Mouse (Mus musculus) inflammation-experienced regulatory T-cells, adult 16 weeks (primary cell): ENCODE results near the gene Tfr2. TPM values are rescaled to one million over a fixed set of nuclear protein-coding genes. Genes with fewer than 3 reads are reported as not detected.

Source experiments
- polyA plus RNA-seq: library from polyadenylated mRNA; unstranded; fragments of 100-300 nt; shearing (Covaris generic); gene quantifications from one replicate; pipeline ENCODE4 v1.2.1, GENCODE M21; 2017

The Tfr2 gene
- polyA plus RNA-seq = 0.39 TPM

GRCm38 (mm10) chr5:137569665-137570064, at the start of gene Tfr2:
Tfr2 (plus strand) TSS chr5:137569840.

DNA sequence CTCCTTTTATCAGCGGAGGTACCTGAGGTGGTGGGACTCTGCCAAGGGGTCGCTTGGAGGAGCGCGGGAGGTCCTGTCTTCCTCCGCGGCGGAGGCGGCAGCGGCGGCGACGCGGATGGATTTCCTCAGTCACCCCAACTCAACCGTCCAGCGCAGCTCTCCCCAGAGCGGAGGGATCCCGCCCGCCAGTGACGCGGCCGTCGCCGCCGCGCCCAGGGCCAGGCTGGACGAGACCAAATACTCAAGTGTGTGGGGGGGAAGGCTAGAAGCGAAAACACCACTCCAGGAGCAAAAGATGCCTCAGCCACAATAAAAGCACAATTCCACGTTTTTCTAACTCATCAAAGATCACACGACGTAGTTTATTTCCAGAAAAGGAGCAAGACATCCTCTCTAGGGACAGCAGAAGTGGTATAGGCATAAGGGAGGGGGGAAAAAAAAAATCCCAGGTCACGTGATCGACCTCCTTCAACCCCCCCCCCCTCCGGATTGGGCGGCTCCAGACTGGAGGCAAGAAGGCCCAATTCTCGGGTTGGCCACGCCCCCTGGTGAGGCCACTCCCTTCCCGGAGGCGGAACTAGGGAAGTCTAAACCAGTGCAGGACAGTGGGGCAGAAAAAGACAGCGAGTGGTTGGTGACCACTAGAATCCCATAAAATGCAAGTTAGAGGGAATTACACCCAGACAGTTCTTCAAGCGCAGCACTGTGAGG, 36.4 kb upstream of the Tfr2 start, which contains the start of the genes Epo and Gnb2:
Gene Epo (minus strand): TSS at position 126 of the 711 bp plus-strand sequence.
Gene Gnb2 (minus strand): TSS at position 394 of the 711 bp plus-strand sequence.

DNA sequence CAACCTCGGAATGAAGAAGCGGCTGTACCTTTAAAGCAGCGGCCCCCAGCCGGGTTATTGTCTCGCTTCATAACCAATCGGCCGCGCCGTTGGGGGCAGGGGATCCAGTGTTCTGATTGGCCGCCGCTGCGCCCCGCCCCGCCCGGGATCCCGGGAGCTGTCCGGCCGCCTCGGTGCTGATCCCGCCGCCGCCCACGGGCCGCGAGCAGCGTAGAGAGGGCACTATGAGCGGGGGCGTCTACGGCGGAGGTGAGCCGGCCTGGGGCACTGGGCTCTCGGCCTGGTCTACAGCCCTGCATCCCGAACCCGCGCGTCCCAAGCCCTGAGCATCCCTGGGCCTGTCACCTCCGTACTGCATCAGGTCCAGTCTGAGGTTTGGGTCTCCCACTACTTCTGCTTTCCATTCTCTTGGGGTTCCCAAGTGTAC, 16.2 kb upstream of the Tfr2 start, which contains the start of gene Actl6b:
Gene Actl6b (plus strand): TSS at position 107 of the 427 bp plus-strand sequence.

DNA sequence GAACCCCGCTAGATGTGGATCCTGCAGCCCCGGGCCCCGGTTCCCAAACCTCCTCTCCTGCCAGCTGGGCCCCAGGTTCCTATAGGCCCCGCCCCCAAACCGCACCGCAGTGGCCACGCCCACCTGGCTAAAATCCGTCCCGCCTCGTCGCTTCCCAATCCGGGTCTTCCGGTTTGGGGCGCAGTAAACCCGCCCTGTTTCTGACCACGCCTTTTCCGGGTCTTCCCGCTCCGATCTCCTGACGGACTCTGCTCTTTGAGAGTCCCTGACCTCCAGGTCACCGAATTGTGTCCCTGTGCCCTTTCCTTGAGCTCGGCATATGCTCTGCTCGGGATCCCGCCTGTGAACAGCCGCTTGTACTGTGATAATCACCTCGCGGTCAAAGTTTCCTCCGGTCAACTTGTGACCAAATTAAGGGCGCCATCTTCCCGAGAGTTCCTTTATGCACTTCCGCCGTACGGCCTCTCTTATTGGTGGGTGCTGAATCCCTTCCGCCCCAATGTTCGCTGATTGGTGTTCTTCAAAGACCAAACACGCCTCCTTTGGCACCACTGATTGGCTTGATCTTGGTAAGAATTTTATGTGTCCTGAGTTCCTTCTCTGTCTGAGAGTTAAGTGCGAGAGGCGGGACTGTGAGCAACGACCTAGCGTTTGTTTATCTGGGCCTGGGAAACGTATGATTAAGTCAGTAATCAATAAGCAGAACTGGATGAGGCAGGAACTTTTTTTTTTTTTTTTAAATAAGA, 31.2 kb downstream of the Tfr2 start, which contains the start of gene Mospd3:
Gene Mospd3 (minus strand): TSS at position 440 of the 746 bp plus-strand sequence.

DNA sequence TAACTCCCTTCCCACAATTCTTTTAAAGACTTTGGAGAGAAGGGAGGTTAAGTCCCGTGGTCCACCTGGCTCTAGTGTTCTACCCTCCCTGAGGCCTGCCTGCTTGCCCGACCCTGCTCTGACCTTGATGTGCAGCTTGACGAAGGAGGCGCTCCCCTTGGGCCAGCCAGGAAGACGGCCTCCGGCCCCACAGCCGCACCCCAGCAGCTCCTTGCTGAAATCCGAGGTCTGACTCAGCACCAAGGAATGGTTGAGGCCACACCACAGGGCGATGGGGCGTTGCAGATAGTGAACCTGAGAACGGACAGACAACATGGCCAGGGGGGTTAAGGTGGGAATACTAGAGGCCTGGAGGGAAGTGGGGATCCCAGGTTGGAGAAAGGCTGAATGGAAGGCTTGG, 43.9 kb downstream of the Tfr2 start, which contains the start of gene Pcolce:
Gene Pcolce (minus strand): TSS at position 235 of the 400 bp plus-strand sequence.

GRCm38 (mm10) chr5:137628498-137629305, 59.1 kb downstream of the Tfr2 start, which contains the start of the genes Fbxo24, Lrch4 and Gm20605:
Fbxo24 (minus strand) TSS chr5:137629002.
Lrch4 (plus strand) TSS chr5:137629121.
Gm20605 (plus strand) TSS chr5:137629175.

Other genes starting within 250 kb of the Tfr2 start
- 28.5 TPM for gene Slc12a9, start 236.2 kb upstream of the Tfr2 start, polyA plus RNA-seq
- not detected for gene Ephb4, start 219.7 kb upstream of the Tfr2 start, polyA plus RNA-seq
- 0.67 TPM for gene Zan, start 92.8 kb upstream of the Tfr2 start, polyA plus RNA-seq
- 48.1 TPM for gene Pop7, start 67.3 kb upstream of the Tfr2 start, polyA plus RNA-seq
- gene Gigyf1, start 51.3 kb upstream of the Tfr2 start, polyA plus RNA-seq = 3.9 TPM
- not detected for gene Epo, start 36.6 kb upstream of the Tfr2 start, polyA plus RNA-seq
- 205 TPM for gene Gnb2, start 36.3 kb upstream of the Tfr2 start, polyA plus RNA-seq
- gene Actl6b, start 16.3 kb upstream of the Tfr2 start, polyA plus RNA-seq = not detected
- gene Mospd3, start 31.2 kb downstream of the Tfr2 start, polyA plus RNA-seq = 99.5 TPM
- gene Pcolce, start 43.9 kb downstream of the Tfr2 start, polyA plus RNA-seq = 2.4 TPM
- 0.93 TPM for gene Fbxo24, start 59.2 kb downstream of the Tfr2 start, polyA plus RNA-seq
- gene Lrch4, start 59.3 kb downstream of the Tfr2 start, polyA plus RNA-seq = 383 TPM
- 98.4 TPM for gene Gm20605, start 59.3 kb downstream of the Tfr2 start, polyA plus RNA-seq
- gene Sap25, start 71.5 kb downstream of the Tfr2 start, polyA plus RNA-seq = 164 TPM
- gene Irs3, start 75.9 kb downstream of the Tfr2 start, polyA plus RNA-seq = not detected
- 35.1 TPM for gene Agfg2, start 114.9 kb downstream of the Tfr2 start, polyA plus RNA-seq
- gene Nyap1, start 171.8 kb downstream of the Tfr2 start, polyA plus RNA-seq = 0.57 TPM
- 412 TPM for gene Tsc22d4, start 175.9 kb downstream of the Tfr2 start, polyA plus RNA-seq
- 39.6 TPM for gene Ppp1r35, start 209.0 kb downstream of the Tfr2 start, polyA plus RNA-seq
- gene Mepce, start 217.8 kb downstream of the Tfr2 start, polyA plus RNA-seq = 17.5 TPM
- gene Zcwpw1, start 218.0 kb downstream of the Tfr2 start, polyA plus RNA-seq = 8.9 TPM